Mouse (Mus musculus): Measurements from ENCODE around the gene Gng10.

- no peak for TF ChIP-seq CTCF (IDR thresholded peaks at IDR 0.05; ENCODE audit: low read depth)
- TF ChIP-seq EP300 (optimal IDR thresholded peaks at IDR 0.05): no peak
Measured at GRCm38 (mm10) chr4:58992195-58992594, 42.7 kb upstream of the Gng10 start.
